Mouse (Mus musculus) forebrain, embryonic 15.5 days (tissue): ENCODE measurements around the gene Esam. TPM values are rescaled to one million over a fixed set of nuclear protein-coding genes. Genes with fewer than 3 reads are reported as not detected.

Experiments
- ATAC-seq: fragments of 200-750 bp; cut with Nextera tagmentation; replicated peaks from 2 replicates; pipeline ENCODE4 v1.8.0; 2017; ENCODE audit warnings: mild to moderate bottlenecking, moderate TSS enrichment, moderate library complexity
- H3K27ac ChIP-seq: fragments of 300-500 bp; sonication (generic); replicated peaks from 2 replicates; pipeline ENCODE4 v1.5.1; 2015; ENCODE audit warnings: mild to moderate bottlenecking, inconsistent platforms
- H3K27me3 ChIP-seq: fragments of 300-500 bp; sonication (generic); 2 replicates; pipeline ENCODE4 v1.6.1; 2015; ENCODE audit warnings: inconsistent platforms
- H3K36me3 ChIP-seq: fragments of 300-500 bp; sonication (generic); 2 replicates; pipeline ENCODE4 v1.6.1; 2015; ENCODE audit warnings: mild to moderate bottlenecking, inconsistent platforms
- H3K4me1 ChIP-seq: fragments of 300-500 bp; sonication (generic); 2 replicates; pipeline ENCODE4 v1.6.1; 2015; ENCODE audit warnings: inconsistent platforms
- H3K4me2 ChIP-seq: fragments of 300-500 bp; sonication (generic); replicated peaks from 2 replicates; pipeline ENCODE4 v1.6.1; 2015; ENCODE audit warnings: mild to moderate bottlenecking, inconsistent platforms
- H3K4me3 ChIP-seq: fragments of 300-500 bp; sonication (generic); 2 replicates; pipeline ENCODE4 v1.5.1; 2015; ENCODE audit warnings: mild to moderate bottlenecking, inconsistent platforms
- H3K9ac ChIP-seq: fragments of 300-500 bp; sonication (generic); replicated peaks from 2 replicates; pipeline ENCODE4 v1.6.1; 2015; ENCODE audit warnings: mild to moderate bottlenecking, inconsistent platforms
- H3K9me3 ChIP-seq: fragments of 300-500 bp; sonication (generic); 2 replicates; pipeline ENCODE4 v1.6.1; 2016; ENCODE audit warnings: inconsistent platforms
- WGBS: fragments of 180-500 bp; shearing (Covaris S2); methylation state at CpG from one replicate; pipeline ENCODE4 v1.1.7; 2015; ENCODE audit warnings: mixed read lengths; 5-methylcytosine and 5-hydroxymethylcytosine counted together
- polyA plus RNA-seq: library from polyadenylated mRNA; unstranded; fragments of >200 nt; fragmentation: Nextera tagmentation; extraction: Ambion mirVana; gene quantifications from 2 replicates; pipeline ENCODE4 v1.2.1, GENCODE M21; 2015

Esam gene
- polyA plus RNA-seq, 1 experiment from 2014 or later: 34.5 TPM

DNA sequence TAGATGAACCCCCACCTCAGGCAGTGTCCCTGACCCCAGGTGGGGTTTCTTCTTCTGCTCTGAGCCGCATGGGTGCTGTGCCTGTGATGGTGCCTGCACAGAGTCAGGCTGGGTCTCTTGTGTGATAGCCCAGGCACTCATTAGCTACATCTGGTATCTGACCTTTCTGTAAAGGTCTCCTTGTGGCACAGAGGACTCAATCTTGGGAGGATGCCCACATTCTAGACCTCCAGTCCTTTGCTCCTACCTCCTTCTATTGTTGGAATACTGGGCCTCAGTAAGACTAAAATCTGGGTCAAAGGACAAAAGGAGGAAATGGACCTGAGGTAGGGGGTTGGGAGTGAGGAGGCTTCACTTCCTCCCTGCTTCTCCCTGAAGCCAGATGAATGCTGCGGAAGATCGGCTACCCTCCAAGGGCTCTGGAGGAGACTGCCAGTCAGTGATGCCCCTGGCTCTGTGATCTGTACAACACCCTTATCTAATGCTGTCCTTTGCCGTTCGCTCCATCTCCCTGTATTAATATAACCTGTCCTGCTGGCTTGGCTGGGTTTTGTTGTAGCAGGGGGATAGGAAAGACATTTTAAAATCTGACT lies 9.9 kb downstream of the Esam start:
- H3K36me3 ChIP-seq: no peaks in the 10 kb centered on the region
- H3K4me3 ChIP-seq: no peak overlapping the region
- ATAC-seq: no peak
- H3K27ac ChIP-seq: no peak overlapping the region
- no peaks in the 10 kb centered on the region for H3K9me3 ChIP-seq
- no peaks in the 10 kb centered on the region for H3K4me1 ChIP-seq
- no peak overlapping the region for H3K9ac ChIP-seq
- H3K27me3 ChIP-seq: no peaks in the 10 kb centered on the region
- no peak overlapping the region for H3K4me2 ChIP-seq
- WGBS: 84% methylated on average over 5 of the region's 5 CpGs

DNA sequence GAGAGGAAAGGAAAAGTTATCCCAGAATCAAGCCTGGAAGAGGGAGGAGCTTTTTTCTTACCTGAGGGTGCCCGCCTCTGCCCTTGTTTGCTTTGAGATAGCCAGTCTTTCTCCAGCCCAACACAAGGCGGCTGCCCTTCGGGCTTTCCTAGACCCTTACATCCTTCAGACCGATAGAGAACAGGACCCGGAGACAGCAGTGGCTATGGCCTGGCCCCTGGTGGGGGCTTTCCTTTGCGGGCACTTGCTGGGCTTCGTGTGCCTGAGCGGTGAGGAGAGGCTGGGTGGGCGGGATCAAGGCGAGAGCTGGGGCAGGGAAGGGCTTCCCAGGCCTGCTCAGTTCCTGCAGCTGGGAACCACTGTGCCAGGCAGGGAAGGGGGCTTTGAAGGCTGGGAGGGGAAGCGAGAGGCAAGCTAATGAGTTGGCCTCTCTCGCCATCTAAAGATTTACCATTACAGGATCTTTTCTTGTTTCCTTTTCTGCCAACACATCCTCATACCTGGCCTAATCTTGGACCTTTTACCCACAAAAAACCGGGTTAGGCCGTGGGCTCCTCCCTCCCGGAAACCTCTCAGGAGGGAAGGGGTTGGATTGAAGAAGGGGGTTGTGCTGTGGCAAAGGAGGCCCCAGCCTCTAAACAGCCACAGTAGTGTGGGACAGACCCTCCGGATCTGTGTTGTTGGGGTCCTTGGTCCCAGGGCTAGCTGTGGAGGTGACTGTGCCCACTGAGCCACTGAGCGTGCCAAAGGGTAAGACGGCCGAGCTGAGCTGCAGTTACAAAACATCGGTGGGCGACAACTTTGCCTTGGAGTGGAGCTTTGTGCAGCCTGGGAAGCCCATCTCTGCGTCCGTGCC lies 11.5 kb downstream of the Esam start, which contains the start of gene Vsig2:
Gene Vsig2 (plus strand): TSS at position 86 of the 856 bp plus-strand sequence.
- no peak within 1 kb of the TSS for H3K27ac ChIP-seq
- no peak for ATAC-seq
- no peak within 1 kb of the TSS for H3K9ac ChIP-seq
- H3K27me3 ChIP-seq: peaks cover 6% of the 10 kb centered on the region
- no peaks in the 10 kb centered on the region for H3K9me3 ChIP-seq
- no peak within 1 kb of the TSS for H3K4me3 ChIP-seq
- no peaks in the 10 kb centered on the region for H3K36me3 ChIP-seq
- 49% methylated on average over 22 of the region's 23 CpGs for WGBS
- no peak within 1 kb of the TSS for H3K4me2 ChIP-seq
- H3K4me1 ChIP-seq: peaks cover 4% of the 10 kb centered on the region

DNA sequence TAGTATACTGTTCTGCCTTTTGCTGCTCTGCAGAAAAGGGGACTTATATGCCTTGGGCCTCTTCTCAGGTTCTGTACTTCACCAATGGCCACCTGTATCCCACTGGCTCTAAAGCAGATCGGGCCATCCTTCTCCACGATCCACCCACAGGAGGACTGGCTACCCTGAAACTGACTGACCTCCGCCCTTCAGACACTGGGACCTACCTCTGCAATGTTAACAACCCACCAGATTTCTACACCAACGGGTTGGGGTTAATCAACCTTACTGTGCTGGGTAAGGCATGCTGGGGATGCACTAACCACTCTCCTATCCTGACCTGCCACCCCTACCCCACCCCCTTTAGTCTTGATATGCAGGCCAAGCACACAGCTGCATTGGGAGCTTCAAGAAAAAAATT lies 12.3 kb downstream of the Esam start:
- ATAC-seq: no peak
- Histone ChIP-seq H3K27ac (no peak overlapping the region), H3K36me3 (no peaks in the 10 kb centered on the region), H3K27me3 (peaks cover 9% of the 10 kb centered on the region), H3K9ac (no peak overlapping the region), H3K4me1 (peaks cover 12% of the 10 kb centered on the region), H3K4me2 (no peak overlapping the region), H3K9me3 (no peaks in the 10 kb centered on the region), H3K4me3 (no peak overlapping the region)
- WGBS: 95% methylated on average over 4 of the region's 4 CpGs

DNA sequence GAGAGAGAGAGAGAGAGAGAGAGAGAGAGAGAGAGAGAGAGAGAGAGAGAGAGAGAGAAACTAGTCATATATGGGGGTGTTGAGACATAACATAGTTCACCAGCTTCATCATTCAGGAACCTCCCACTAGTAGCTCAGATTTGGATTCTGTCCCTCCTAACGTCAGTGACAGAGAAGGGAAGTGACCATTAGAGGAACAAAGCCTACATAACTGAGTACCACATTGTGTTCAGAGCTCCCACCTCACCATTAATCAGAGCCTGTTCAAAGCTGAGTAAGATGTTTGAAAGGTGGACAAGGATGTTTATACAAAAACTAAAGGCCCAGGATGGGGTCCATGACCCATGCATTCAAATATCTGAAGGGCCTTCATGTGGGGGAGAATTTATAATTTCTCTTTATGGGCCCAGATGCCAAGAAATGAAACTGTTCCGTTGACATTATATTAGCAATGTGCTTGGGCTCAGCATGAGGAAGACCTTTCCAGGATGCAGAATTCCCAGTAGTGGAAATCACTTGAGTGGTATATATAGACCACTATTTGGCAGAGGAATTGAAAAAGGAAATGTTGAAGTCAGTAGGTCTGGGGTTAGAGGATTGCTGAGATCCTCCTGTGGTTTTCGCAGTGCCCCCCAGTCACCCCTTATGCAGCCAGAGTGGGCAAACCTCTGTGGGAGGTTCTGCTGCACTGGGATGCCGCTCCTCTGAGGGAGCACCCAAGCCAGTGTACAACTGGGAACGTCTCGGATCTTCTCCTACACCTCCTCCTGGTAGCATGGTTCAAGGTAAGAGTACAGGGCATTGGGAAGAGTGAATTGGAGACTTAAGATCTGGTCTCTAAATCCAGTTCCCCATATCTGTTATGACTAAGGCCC lies 13.1 kb downstream of the Esam start:
- 83% methylated on average over 6 of the region's 6 CpGs for WGBS
- H3K4me3 ChIP-seq: no peak overlapping the region
- H3K27me3 ChIP-seq: peaks cover 16% of the 10 kb centered on the region

DNA sequence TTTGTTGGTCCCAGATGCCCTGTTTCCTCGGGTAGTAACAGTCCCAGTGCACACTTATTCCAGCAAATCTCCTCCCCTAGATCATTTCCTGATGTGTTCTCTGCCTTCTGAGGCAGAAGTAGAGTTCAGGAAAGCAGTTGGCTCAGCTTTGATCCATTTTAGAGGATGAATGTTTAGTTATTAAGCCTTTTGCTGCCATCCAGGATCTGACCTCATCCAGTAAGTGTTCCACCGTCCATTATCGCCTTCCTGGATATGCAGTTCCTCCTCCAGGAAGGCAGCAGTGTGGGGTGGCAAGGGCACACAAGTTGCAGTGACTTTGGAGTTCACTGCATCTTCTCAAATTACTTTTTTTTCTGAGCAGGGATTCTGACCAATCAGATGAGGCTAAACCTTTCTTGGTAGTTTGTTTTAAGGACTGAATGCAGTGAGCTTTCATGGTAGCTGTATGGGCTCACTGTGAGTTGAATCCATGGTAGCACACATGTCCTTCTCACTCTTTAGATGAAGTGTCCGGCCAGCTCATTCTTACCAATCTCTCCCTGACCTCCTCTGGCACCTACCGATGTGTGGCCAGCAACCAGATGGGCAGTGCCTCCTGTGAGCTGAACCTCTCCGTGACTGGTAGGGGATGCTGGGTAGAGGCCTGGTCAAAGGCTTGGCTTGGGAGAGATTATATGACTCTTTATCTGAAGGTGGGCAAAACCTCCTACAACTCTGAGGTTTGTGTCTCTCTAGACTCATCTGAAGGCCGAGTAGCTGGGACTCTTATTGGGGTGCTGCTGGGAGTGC lies 14.2 kb downstream of the Esam start:
- Histone ChIP-seq H3K36me3 (no peaks in the 10 kb centered on the region), H3K9ac (no peak overlapping the region), H3K4me1 (peaks cover 16% of the 10 kb centered on the region), H3K27me3 (peaks cover 24% of the 10 kb centered on the region), H3K9me3 (no peaks in the 10 kb centered on the region), H3K4me3 (no peak overlapping the region), H3K4me2 (no peak overlapping the region), H3K27ac (no peak overlapping the region)
- 73% methylated on average over 7 of the region's 7 CpGs for WGBS
- ATAC-seq: no peak

More for the DNA sequence above, 13.1 kb downstream of the Esam start:
- no peaks in the 10 kb centered on the region for H3K9me3 ChIP-seq
- no peak overlapping the region for H3K9ac ChIP-seq
- no peak overlapping the region for H3K4me2 ChIP-seq
- H3K27ac ChIP-seq: no peak overlapping the region
- no peaks in the 10 kb centered on the region for H3K36me3 ChIP-seq
- peaks cover 16% of the 10 kb centered on the region for H3K4me1 ChIP-seq
- no peak for ATAC-seq

DNA sequence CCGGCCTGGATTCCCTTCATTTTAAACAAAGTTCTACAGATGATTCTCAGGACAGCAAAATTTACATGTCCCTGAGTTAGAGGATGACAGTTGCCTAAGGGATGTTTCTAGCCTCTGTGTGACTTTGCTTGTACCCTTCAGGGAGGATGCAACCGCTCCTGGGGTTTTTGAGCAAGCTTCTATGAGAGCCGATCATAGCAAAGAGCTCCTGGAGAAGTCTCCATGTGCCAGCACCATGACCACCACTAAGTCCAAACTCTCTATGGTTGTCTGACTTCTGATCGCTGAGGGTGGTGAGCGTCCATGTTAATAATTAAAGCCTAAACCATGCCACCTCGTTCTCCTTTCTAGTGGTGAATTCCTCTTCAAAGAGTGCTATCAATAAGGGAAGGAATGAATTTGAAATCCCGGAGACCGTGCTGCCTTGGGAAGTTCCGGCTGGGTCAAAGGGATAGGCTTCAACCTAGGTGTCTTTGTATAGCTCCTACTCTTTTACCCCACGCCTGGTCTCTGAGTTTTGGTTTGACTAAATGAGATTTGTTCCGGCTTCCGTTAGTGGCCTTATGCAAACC lies 16.1 kb downstream of the Esam start:
- Histone ChIP-seq H3K9me3 (no peaks in the 10 kb centered on the region), H3K4me2 (peak overlapping the region; percentile 48), H3K36me3 (no peaks in the 10 kb centered on the region), H3K27ac (no peak overlapping the region), H3K4me1 (peaks cover 16% of the 10 kb centered on the region), H3K4me3 (peak overlapping the region; percentile 33), H3K9ac (peak overlapping the region; percentile 19; the same call in 1 of the 2 replicates), H3K27me3 (peaks cover 27% of the 10 kb centered on the region)
- 35% methylated on average over 12 of the region's 12 CpGs for WGBS
- 0 out of 2 replicates have a peak, but pooled peaks have one; percentile 2 for ATAC-seq

DNA sequence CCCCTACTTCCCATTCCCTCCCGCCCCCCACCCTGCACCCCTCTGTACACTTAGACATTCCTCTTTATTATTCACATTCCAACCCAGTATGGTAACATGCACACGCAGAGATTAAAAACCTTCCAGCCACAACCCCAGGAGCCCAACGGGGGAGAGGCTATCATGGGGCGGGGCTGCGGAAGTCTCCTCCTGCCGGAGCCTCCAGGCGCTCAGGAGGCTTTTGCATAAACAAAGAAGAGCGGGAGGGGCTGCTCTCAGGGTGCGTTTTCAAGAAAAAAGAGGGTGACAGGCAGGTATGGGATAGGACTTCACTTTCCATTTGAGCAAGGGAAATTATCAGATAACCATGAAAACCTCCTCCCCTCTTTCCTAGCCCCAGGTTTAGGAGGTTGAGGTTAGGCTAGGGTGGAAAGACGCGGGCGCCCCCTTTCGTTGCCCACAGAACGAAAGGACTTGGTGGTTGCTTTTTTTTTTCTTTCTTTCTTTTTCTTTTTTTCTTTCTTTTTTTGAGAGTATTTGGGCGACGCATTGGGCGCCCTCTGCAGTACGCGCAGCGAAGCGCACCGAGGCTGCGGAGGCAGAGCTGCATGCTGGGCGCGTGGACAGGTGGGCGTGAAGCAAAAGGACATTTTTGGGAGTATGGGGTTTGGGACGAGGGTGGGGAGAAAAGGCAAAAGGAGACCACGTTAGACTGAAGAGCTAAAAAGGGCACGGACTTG lies 16.7 kb downstream of the Esam start:
- H3K4me3 ChIP-seq: peak overlapping the region; percentile 33
- ATAC-seq: peak; percentile 62
- H3K4me1 ChIP-seq: peaks cover 16% of the 10 kb centered on the region
- H3K36me3 ChIP-seq: no peaks in the 10 kb centered on the region
- WGBS: under 1% methylated on average over 29 of the region's 29 CpGs
- peak overlapping the region; percentile 19; the same call in 1 of the 2 replicates for H3K9ac ChIP-seq
- no peak overlapping the region for H3K27ac ChIP-seq
- H3K9me3 ChIP-seq: no peaks in the 10 kb centered on the region
- H3K4me2 ChIP-seq: peak overlapping the region; percentile 48
- H3K27me3 ChIP-seq: peaks cover 32% of the 10 kb centered on the region

DNA sequence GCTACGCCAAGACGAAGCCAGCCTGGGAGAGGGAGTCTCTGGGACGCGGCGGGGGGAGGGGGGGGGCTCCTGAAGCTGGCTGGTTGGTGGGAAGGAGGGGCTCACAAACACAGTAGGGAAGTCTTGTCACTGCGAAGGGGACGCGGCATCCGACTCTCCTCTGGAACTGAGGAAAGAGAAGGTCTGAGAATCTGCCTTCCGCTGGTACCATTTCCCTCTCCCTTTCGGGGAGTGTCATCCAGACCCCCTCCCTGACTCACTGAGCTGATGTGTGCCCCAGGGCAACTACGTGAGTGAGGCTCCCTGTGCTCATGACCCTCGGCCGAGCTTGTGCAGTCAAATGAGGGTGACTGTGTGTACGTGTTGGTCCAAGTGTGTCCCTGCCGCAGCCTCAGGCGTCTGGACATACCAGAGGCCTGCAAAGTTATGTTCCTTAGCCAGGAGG lies 17.3 kb downstream of the Esam start:
- WGBS: 9% methylated on average over 17 of the region's 17 CpGs
- Histone ChIP-seq H3K4me3 (peak overlapping the region; percentile 33), H3K36me3 (no peaks in the 10 kb centered on the region), H3K4me2 (peak overlapping the region; percentile 48), H3K9me3 (no peaks in the 10 kb centered on the region), H3K9ac (no peak overlapping the region), H3K27ac (no peak overlapping the region), H3K4me1 (peaks cover 16% of the 10 kb centered on the region), H3K27me3 (peaks cover 38% of the 10 kb centered on the region)
- ATAC-seq: peak; percentile 51

DNA sequence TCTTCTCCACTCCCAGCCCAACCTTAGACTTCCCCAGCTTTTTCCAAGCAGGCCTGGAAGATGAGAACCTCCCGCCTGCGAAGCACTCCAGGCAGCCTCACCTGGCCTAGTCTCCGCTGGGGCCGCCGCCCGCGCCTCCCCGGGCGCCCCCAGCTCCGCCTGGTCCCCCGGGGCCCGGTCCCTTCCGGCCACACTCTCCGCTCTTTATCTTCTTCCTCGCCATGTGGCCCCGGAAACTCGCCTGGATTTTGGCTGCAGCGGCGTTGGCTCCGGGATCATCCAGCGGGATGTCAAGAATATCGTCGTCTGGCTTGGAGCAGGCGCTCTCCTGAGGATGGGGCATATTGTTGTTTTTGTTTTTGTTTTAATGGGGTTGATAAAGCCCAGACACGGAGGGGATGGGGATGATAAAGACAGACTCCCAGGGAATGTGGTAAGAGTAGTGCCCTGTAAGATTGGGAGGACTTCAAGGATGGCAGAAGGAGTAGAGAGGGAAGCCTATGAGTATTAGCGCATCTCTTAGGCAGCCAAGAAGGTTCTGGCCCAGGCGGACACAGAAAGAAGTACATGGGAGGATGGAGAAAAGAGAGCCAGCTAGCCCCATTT lies 18.1 kb downstream of the Esam start:
- no peaks in the 10 kb centered on the region for H3K36me3 ChIP-seq
- peaks cover 16% of the 10 kb centered on the region for H3K4me1 ChIP-seq
- no peak for ATAC-seq
- H3K4me3 ChIP-seq: no peak overlapping the region
- no peak overlapping the region for H3K9ac ChIP-seq
- no peak overlapping the region for H3K27ac ChIP-seq
- no peaks in the 10 kb centered on the region for H3K9me3 ChIP-seq
- WGBS: 23% methylated on average over 27 of the region's 27 CpGs
- H3K27me3 ChIP-seq: peaks cover 44% of the 10 kb centered on the region
- H3K4me2 ChIP-seq: no peak overlapping the region

DNA sequence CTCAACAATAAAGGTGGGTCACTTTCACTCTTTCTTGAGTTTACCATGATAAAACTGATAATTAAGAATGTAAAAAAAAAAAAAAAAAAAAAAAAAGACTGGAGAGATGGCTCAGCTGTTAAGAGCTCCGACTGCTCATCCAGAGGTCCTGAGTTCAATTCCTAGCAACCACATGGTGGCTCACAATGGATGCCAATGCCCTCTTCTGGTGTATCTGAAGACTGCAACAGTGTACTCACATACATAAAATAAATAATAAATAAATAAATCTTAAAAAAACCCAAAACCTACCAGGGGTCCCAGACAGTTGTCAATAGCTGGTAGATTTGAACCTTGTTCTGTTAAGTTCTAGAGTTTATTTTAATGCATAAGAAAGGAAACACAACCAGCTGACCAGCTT lies 19.0 kb downstream of the Esam start:
- no peak overlapping the region for H3K4me3 ChIP-seq
- peaks cover 54% of the 10 kb centered on the region for H3K27me3 ChIP-seq
- no peak overlapping the region for H3K9ac ChIP-seq
- no peak for ATAC-seq
- H3K27ac ChIP-seq: no peak overlapping the region
- 93% methylated on average over 1 of the region's 1 CpGs for WGBS
- H3K4me2 ChIP-seq: no peak overlapping the region
- H3K36me3 ChIP-seq: no peaks in the 10 kb centered on the region
- H3K4me1 ChIP-seq: peaks cover 20% of the 10 kb centered on the region
- H3K9me3 ChIP-seq: no peaks in the 10 kb centered on the region
